Mouse (Mus musculus) spleen, adult 2 months (tissue): ENCODE measurements around the gene Vegfb.

Source experiments
- CTCF ChIP-seq: fragments of 200-500 bp; IDR thresholded peaks from 2 replicates; pipeline ENCODE4 v1.5.1; 2011; ENCODE audit warnings: mild to moderate bottlenecking, inconsistent platforms; ENCODE audit not compliant: insufficient read depth, insufficient read length, insufficient replicate concordance; ENCODE audit errors: extremely low read depth
- POLR2A ChIP-seq: fragments of 200-500 bp; IDR thresholded peaks from 2 replicates; pipeline ENCODE4 v1.6.1; 2011; ENCODE audit warnings: low read depth, low read length, inconsistent platforms

GRCm38 (mm10) chr19:7017541-7018457, 30.3 kb upstream of the Vegfb start:
- TF ChIP-seq POLR2A: peak; percentile 20; the same call in 1 of the 2 replicates
- TF ChIP-seq CTCF: no peak
